Mouse (Mus musculus): ENCODE measurements around the gene Ndufaf2. TPM values are rescaled to one million over a fixed set of nuclear protein-coding genes. Genes with fewer than 3 reads are reported as not detected.
A peak's percentile ranks its signal among the peaks of the same experiment; 100 is the strongest.

Ndufaf2 gene
- total and polyA plus RNA-seq, 2 experiments from 2014 or later, result 14.8 to 72.0 TPM

DNA sequence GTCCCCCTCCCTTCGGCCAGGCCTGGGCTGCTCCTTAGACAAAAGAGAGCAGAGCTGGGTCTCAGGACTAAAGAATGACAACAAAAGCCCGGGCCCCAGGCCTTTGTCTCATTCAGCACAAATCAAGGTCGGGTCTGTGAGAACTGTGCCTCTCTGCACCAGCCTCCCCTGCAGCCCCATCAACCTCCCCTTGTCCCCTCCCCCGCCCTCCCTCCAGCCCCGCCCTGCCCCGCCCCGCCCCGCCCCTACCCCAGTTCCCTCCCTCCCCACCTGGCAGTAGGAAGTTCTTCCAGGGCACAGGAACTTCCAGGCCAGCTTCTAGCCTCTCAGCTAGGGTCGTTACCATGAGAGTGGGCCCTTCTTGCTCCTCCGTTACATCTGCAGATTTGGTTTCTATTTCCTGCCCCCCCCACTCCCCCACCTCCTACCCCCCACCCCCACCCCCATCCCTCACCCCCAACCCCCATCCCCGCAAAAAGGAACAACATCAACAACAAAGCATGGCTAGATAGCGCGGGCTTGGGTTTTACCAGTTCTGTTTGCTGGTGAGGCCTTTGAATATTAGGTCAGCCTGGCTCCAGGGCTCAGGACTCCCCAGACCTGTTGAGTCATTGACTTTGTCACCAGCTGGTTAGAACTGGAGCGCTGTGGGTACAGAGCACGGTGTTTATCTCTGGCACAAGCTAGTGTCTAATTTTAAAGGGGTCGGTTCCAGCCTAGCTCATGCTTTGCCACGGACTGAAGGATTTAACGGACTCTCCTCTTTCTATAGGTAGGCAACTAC, 202.9 kb downstream of the Ndufaf2 start:
- Histone ChIP-seq H3K9me3 (ENCODE audit: low read length) (no peaks in the 10 kb centered on the region), H3K9ac (replicated peaks; ENCODE audit: low read length, poor library complexity, severe bottlenecking) (no peak overlapping the region), H3K4me2 (ENCODE audit: low read depth, low read length, poor library complexity, severe bottlenecking) (no peak overlapping the region), H3K27ac (ENCODE audit: low read depth, low read length) (no peak overlapping the region), H3K27me3 (ENCODE audit: insufficient read depth, low read length) (no peaks in the 10 kb centered on the region), H3K4me3 (ENCODE audit: low read depth, low read length) (no peak overlapping the region), H3K4me1 (ENCODE audit: insufficient read depth, low read length) (0 out of 2 replicates have a peak, but pooled peaks cover 3% of the 10 kb centered on the region), H3K36me3 (ENCODE audit: insufficient read depth, low read length) (no peaks in the 10 kb centered on the region)
- TF ChIP-seq CTCF (IDR thresholded peaks at IDR 0.05), result no peak
- DNase-seq (ENCODE audit: low spot score) (no peak), ATAC-seq (ENCODE audit: low FRiP score) (peak; percentile 54; the same call in 1 of the 2 replicates)
- WGBS, result 21% methylated on average over 14 of the region's 18 CpGs

DNA sequence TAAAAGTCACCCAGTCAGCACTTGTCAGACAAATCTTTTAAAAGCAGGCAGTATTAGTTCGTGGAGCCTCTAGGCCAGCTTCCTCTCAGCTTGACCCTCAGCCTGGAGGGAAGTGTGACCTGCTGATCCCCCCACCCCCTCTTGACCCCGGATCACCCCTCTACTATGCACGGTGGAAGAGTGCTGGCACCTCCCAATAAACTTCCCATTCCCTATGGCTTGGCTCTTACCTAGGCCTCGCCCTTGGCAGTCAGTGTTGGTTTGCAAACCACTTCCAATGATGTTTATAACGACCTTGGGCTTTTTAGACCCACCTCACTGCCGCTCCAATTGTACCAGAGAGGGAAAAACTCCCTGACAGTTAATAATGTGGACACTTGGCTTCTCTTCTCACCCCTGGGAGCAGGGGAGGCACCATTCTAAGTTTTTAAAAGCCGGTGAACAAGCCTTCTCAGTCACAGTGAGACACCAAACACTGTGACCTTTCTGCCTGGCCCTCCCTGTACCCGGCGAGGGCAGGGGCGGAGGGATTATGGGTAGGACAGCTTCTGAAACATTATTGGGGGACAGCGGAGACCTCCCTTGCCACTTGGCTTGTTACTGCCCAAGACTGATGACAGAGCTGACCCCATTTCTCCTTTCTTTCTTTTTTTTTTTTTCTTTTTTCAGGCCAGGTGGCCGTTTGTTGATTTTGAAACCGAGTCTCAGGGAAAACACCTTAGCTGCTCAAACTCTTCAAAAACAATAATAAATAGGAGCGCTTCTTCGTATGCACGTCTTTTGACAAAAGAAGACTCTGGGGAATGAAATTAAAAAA, 203.8 kb downstream of the Ndufaf2 start:
- H3K4me2 ChIP-seq (ENCODE audit: low read depth, low read length, poor library complexity, severe bottlenecking), result no peak overlapping the region
- H3K36me3 ChIP-seq (ENCODE audit: insufficient read depth, low read length), result no peaks in the 10 kb centered on the region
- H3K4me1 ChIP-seq (ENCODE audit: insufficient read depth, low read length), result 0 out of 2 replicates have a peak, but pooled peaks cover 3% of the 10 kb centered on the region
- no peaks in the 10 kb centered on the region for H3K27me3 ChIP-seq (ENCODE audit: insufficient read depth, low read length)
- no peak for DNase-seq (ENCODE audit: low spot score)
- no peak overlapping the region for H3K9ac ChIP-seq (replicated peaks; ENCODE audit: low read length, poor library complexity, severe bottlenecking)
- TF ChIP-seq CTCF (IDR thresholded peaks at IDR 0.05), result no peak
- 36% methylated on average over 16 of the region's 16 CpGs for WGBS
- no peaks in the 10 kb centered on the region for H3K9me3 ChIP-seq (ENCODE audit: low read length)
- no peak overlapping the region for H3K4me3 ChIP-seq (ENCODE audit: low read depth, low read length)
- no peak for ATAC-seq (ENCODE audit: low FRiP score)
- H3K27ac ChIP-seq (ENCODE audit: low read depth, low read length), result no peak overlapping the region

DNA sequence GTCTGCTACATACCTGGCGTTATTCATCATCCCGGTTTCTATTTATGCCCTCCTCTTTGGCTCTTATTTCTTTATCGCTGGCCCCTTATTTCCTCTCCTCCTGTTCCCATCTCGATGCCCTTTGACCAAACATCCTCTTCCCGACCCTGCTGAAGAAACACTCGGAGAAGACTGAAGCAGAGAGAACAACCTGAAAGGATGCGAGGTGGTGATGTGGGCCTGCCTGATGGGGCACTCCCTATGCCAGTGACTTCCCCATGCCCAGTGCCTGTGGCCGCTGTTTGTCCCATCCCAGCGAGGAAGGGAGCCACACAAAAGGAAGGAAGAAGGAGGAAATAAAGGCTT, 204.4 kb downstream of the Ndufaf2 start:
- H3K4me2 ChIP-seq (ENCODE audit: low read depth, low read length, poor library complexity, severe bottlenecking), result no peak overlapping the region
- H3K4me3 ChIP-seq (ENCODE audit: low read depth, low read length), result no peak overlapping the region
- H3K36me3 ChIP-seq (ENCODE audit: insufficient read depth, low read length), result no peaks in the 10 kb centered on the region
- no peak for TF ChIP-seq CTCF (IDR thresholded peaks at IDR 0.05)
- no peaks in the 10 kb centered on the region for H3K9me3 ChIP-seq (ENCODE audit: low read length)
- no peak overlapping the region for H3K27ac ChIP-seq (ENCODE audit: low read depth, low read length)
- ATAC-seq (ENCODE audit: low FRiP score) (no peak), DNase-seq (ENCODE audit: low spot score) (no peak)
- WGBS, result 41% methylated on average over 9 of the region's 9 CpGs
- H3K9ac ChIP-seq (replicated peaks; ENCODE audit: low read length, poor library complexity, severe bottlenecking), result no peak overlapping the region
- 0 out of 2 replicates have a peak, but pooled peaks cover 3% of the 10 kb centered on the region for H3K4me1 ChIP-seq (ENCODE audit: insufficient read depth, low read length)
- H3K27me3 ChIP-seq (ENCODE audit: insufficient read depth, low read length), result no peaks in the 10 kb centered on the region

Other genes starting within 250 kb of the Ndufaf2 start
- gene Smim15, start 114.2 kb downstream of the Ndufaf2 start, total RNA-seq (2014; rRNA removed), result 24.0 and 28.8 TPM in 2 replicates
- 29.5 and 30.5 TPM in 2 replicates for gene Smim15, start 114.2 kb downstream of the Ndufaf2 start, polyA plus RNA-seq (2015; fragmentation: Nextera tagmentation; extraction: Ambion mirVana)
- 33.8 and 36.6 TPM in 2 replicates for gene Ercc8, start 108 bp upstream of the Ndufaf2 start, total RNA-seq (2014; rRNA removed)
- gene Ercc8, start 108 bp upstream of the Ndufaf2 start, polyA plus RNA-seq (2015; fragmentation: Nextera tagmentation; extraction: Ambion mirVana), result 33.2 and 33.5 TPM in 2 replicates
- gene Elovl7, start 55.8 kb upstream of the Ndufaf2 start, total RNA-seq (2014; rRNA removed), result 1.9 and 2.3 TPM in 2 replicates
- gene Elovl7, start 55.8 kb upstream of the Ndufaf2 start, polyA plus RNA-seq (2015; fragmentation: Nextera tagmentation; extraction: Ambion mirVana), result 1.9 and 2.4 TPM in 2 replicates
- 1.0 and 3.9 TPM in 2 replicates for gene Depdc1b, start 157.7 kb upstream of the Ndufaf2 start, total RNA-seq (2014; rRNA removed)
- gene Depdc1b, start 157.7 kb upstream of the Ndufaf2 start, polyA plus RNA-seq (2015; fragmentation: Nextera tagmentation; extraction: Ambion mirVana), result 0.44 and 0.64 TPM in 2 replicates

All from midbrain, postnatal 0 days (tissue).